Mouse (Mus musculus) frontal cortex, adult 2 months (tissue): ENCODE measurements at regions not wholly inside any gene's neighbourhood (a gene's known extent, or its start where the extent isn't known, plus 50 kb on each side); places are given as distances from the start of the nearest gene placed in this dataset.

Experiments
- DNase-seq, 2 experiments: peaks; one replicate each; pipeline ENCODE4 v3.0.0; 2022; ENCODE audit warnings: low spot score in 1 of 2; ENCODE audit errors: extremely low spot score in 1 of 2

GRCm38 (mm10) chr6:118292272-118292671, 94.8 kb upstream of the Ret start:
- DNase-seq: no peak

- DNase-seq: no peak
Measured at GRCm38 (mm10) chr6:118291426-118291825, 93.9 kb upstream of the Ret start.

- no peak for DNase-seq
Measured at GRCm38 (mm10) chr6:118285246-118285645, 87.7 kb upstream of the Ret start.

- DNase-seq: no peak
Measured at GRCm38 (mm10) chr6:118283949-118284568, 86.5 kb upstream of the Ret start.

- no peak for DNase-seq
Measured at GRCm38 (mm10) chr6:118263951-118264350, 66.4 kb upstream of the Ret start.

GRCm38 (mm10) chr6:118259881-118260280, 62.4 kb upstream of the Ret start:
- no peak for DNase-seq

- DNase-seq: no peak
Measured at GRCm38 (mm10) chr6:118254871-118255270, 57.4 kb upstream of the Ret start.

- no peak for DNase-seq
Measured at GRCm38 (mm10) chr6:118252711-118253110, 55.2 kb upstream of the Ret start.

- no peak for DNase-seq
Measured at GRCm38 (mm10) chr6:118251131-118251530, 53.6 kb upstream of the Ret start.

- no peak for DNase-seq
Measured at GRCm38 (mm10) chr6:118250006-118250405, 52.5 kb upstream of the Ret start.
